Mouse (Mus musculus): ENCODE data around the gene Irf9. TPM values are rescaled to one million over a fixed set of nuclear protein-coding genes. Genes with fewer than 3 reads are reported as not detected.

The Irf9 gene
- total and polyA plus RNA-seq, 3 experiments = 8.5 to 14.8 TPM; not detected in 1

- Histone ChIP-seq H3K4me1 (ENCODE audit: control insufficient read depth in 1 of 2, insufficient read depth in 2 of 2, low read length in 2 of 2) (peaks cover 3 to 39% of the 10 kb centered on the region in 2 experiments), H3K4me3 (ENCODE audit: control insufficient read depth in 1 of 2, insufficient read depth in 1 of 2, low read depth in 2 of 2, low read length in 2 of 2) (peak within 1 kb of the TSS; percentile 80 to 94), H3K9ac (ENCODE audit: control insufficient read depth, low read depth, low read length, poor library complexity, severe bottlenecking) (peak within 1 kb of the TSS; percentile 82), H3K36me3 (ENCODE audit: control insufficient read depth in 1 of 2, insufficient read depth in 2 of 2, low read length in 2 of 2) (peaks cover 3 to 25% of the 10 kb centered on the region in 2 experiments; a peak in 3 of 4 replicates), H3K9me3 (replicated peaks; ENCODE audit: insufficient read depth, low read length) (no peaks in the 10 kb centered on the region), H3K79me2 (ENCODE audit: control insufficient read depth, insufficient read depth, low read length, poor library complexity) (peaks cover 24% of the 10 kb centered on the region), H3K27ac (ENCODE audit: control insufficient read depth, low read depth, low read length) (peak within 1 kb of the TSS; percentile 86), H3K27me3 (ENCODE audit: control insufficient read depth in 1 of 2, insufficient read depth in 2 of 2, low read length in 2 of 2) (no peaks in the 10 kb centered on the region)
- peak; percentile 98 for DNase-seq (ENCODE audit: low read depth, low spot score)
- TF ChIP-seq CHD2 (IDR thresholded peaks at IDR 0.05; ENCODE audit: low read length) (no peak), ZNF384 (IDR thresholded peaks at IDR 0.05; ENCODE audit: low read depth, low read length) (no peak), JUND (IDR thresholded peaks at IDR 0.05; ENCODE audit: low read depth, low read length) (no peak), POLR2AphosphoS5 (IDR thresholded peaks at IDR 0.05; ENCODE audit: borderline replicate concordance, low read depth, low read length) (no peak), HCFC1 (IDR thresholded peaks at IDR 0.05; ENCODE audit: low read depth, low read length) (no peak; the same call in 1 of the 2 replicates), MYB (IDR thresholded peaks at IDR 0.05; ENCODE audit: low read depth, low read length) (no peak), EP300 (IDR thresholded peaks at IDR 0.05; ENCODE audit: low read depth in 1 of 2, low read length in 2 of 2) (peak in 1 of 2 experiments; percentile 0; a peak in 1 of 4 replicates), CHD1 (IDR thresholded peaks at IDR 0.05; ENCODE audit: low read depth, low read length) (no peak), TAL1 (IDR thresholded peaks at IDR 0.05; ENCODE audit: low read length) (no peak), RAD21 (IDR thresholded peaks at IDR 0.05; ENCODE audit: low read depth, low read length) (no peak), MXI1 (IDR thresholded peaks at IDR 0.05; ENCODE audit: low read depth, low read length) (peak; percentile 85), MAX (IDR thresholded peaks at IDR 0.05; ENCODE audit: low read length) (no peak; the same call in 1 of the 2 replicates), POLR2A (IDR thresholded peaks at IDR 0.05; ENCODE audit: control insufficient read depth in 1 of 2, insufficient read depth in 1 of 2, low read depth in 1 of 2, low read length in 2 of 2, poor library complexity in 1 of 2) (peak; percentile 54 to 66; a peak in 2 of 4 replicates), SMC3 (IDR thresholded peaks at IDR 0.05; ENCODE audit: low read depth, low read length) (no peak), CTCF (IDR thresholded peaks at IDR 0.05 in 2 of 3, conservative IDR thresholded peaks at IDR 0.05 in 1 of 3; ENCODE audit: control insufficient read depth in 1 of 3, insufficient read depth in 1 of 3, low read depth in 2 of 3, low read length in 3 of 3, poor library complexity in 1 of 3, severe bottlenecking in 1 of 3) (no peak), KAT2A (conservative IDR thresholded peaks at IDR 0.05; ENCODE audit: low read depth, low read length) (no peak), UBTF (IDR thresholded peaks at IDR 0.05; ENCODE audit: borderline replicate concordance, insufficient read depth, low read depth, low read length) (no peak), ELF1 (IDR thresholded peaks at IDR 0.05; ENCODE audit: low read depth, low read length) (peak; percentile 15; the same call in 1 of the 2 replicates), ZC3H11A (IDR thresholded peaks at IDR 0.05; ENCODE audit: low read depth, low read length) (no peak), NRF1 (IDR thresholded peaks at IDR 0.05; ENCODE audit: insufficient read depth, low read depth, low read length, poor library complexity, severe bottlenecking) (no peak), TCF12 (IDR thresholded peaks at IDR 0.05; ENCODE audit: low read depth, low read length) (no peak; the same call in 1 of the 2 replicates), MAFK (IDR thresholded peaks at IDR 0.05; ENCODE audit: borderline replicate concordance, low read depth, low read length) (no peak), MYC (IDR thresholded peaks at IDR 0.05; ENCODE audit: low read depth, low read length) (no peak), RCOR1 (IDR thresholded peaks at IDR 0.05; ENCODE audit: low read depth, low read length) (no peak), ZMIZ1 (IDR thresholded peaks at IDR 0.05; ENCODE audit: low read depth, low read length) (no peak), BHLHE40 (IDR thresholded peaks at IDR 0.05; ENCODE audit: borderline replicate concordance, low read depth, low read length) (no peak), GATA1 (IDR thresholded peaks at IDR 0.05; ENCODE audit: low read depth, low read length) (no peak), NELFE (IDR thresholded peaks at IDR 0.05; ENCODE audit: low read depth, low read length) (peak; percentile 18; the same call in 1 of the 2 replicates), SIN3A (IDR thresholded peaks at IDR 0.05; ENCODE audit: low read length) (peak; percentile 85), USF2 (IDR thresholded peaks at IDR 0.05; ENCODE audit: borderline replicate concordance in 1 of 2, insufficient read depth in 1 of 2, low read depth in 1 of 2, low read length in 2 of 2) (no peak), MEF2A (IDR thresholded peaks at IDR 0.05; ENCODE audit: extremely low read depth, insufficient replicate concordance, low read depth, low read length, poor library complexity, severe bottlenecking) (no peak), GABPA (IDR thresholded peaks at IDR 0.05; ENCODE audit: low read depth, low read length) (no peak), E2F4 (IDR thresholded peaks at IDR 0.05; ENCODE audit: borderline replicate concordance, low read depth, low read length) (no peak), ETS1 (IDR thresholded peaks at IDR 0.05; ENCODE audit: low read depth, low read length) (0 out of 2 replicates have a peak, but pooled peaks have one; percentile 56), MAZ (IDR thresholded peaks at IDR 0.05; ENCODE audit: low read depth, low read length) (no peak), USF1 (IDR thresholded peaks at IDR 0.05; ENCODE audit: low read depth, low read length) (no peak)
Observed at GRCm38 (mm10) chr14:55590748-55591330, 12.5 kb upstream of the Irf9 start, which contains the start of gene Psme2. Psme2 (minus strand) TSS chr14:55591113.

All from MEL (cell line).